Mouse (Mus musculus) neural tube, embryonic 11.5 days (tissue): Measurements from ENCODE around the gene Snx10. TPM values are rescaled to one million over a fixed set of nuclear protein-coding genes. Genes with fewer than 3 reads are reported as not detected.

Source experiments
- ATAC-seq: fragments of 200-750 bp; cut with Nextera tagmentation; 2 replicates; pipeline ENCODE4 v1.8.0; 2017; ENCODE audit warnings: moderate number of reproducible peaks, mild to moderate bottlenecking, moderate TSS enrichment, moderate library complexity; ENCODE audit not compliant: insufficient read depth, low FRiP score, low TSS enrichment
- DNase-seq: peaks from one replicate; pipeline ENCODE4 v3.0.0-alpha.2; 2015; ENCODE audit warnings: low spot score
- H3K27ac ChIP-seq: fragments of 300-500 bp; sonication (generic); 2 replicates; pipeline ENCODE4 v1.5.1; 2014; ENCODE audit warnings: low read depth, mild to moderate bottlenecking, low read length
- H3K27me3 ChIP-seq: fragments of 300-500 bp; sonication (generic); 2 replicates; pipeline ENCODE4 v1.6.1; 2014; ENCODE audit warnings: mild to moderate bottlenecking, low read length, mixed read lengths; ENCODE audit not compliant: control insufficient read depth, insufficient read depth
- H3K36me3 ChIP-seq: fragments of 300-500 bp; sonication (generic); 2 replicates; pipeline ENCODE4 v1.6.1; 2014; ENCODE audit warnings: mild to moderate bottlenecking, low read length, moderate library complexity, mixed read lengths; ENCODE audit not compliant: control insufficient read depth, insufficient read depth
- H3K4me1 ChIP-seq: fragments of 300-500 bp; sonication (generic); 2 replicates; pipeline ENCODE4 v1.6.1; 2014; ENCODE audit warnings: low read length, mixed read lengths; ENCODE audit not compliant: control insufficient read depth, insufficient read depth
- H3K4me2 ChIP-seq: fragments of 300-500 bp; sonication (generic); 2 replicates; pipeline ENCODE4 v1.6.1; 2014; ENCODE audit warnings: low read depth, mild to moderate bottlenecking, moderate library complexity
- H3K4me3 ChIP-seq: fragments of 300-500 bp; sonication (generic); 2 replicates; pipeline ENCODE4 v1.5.1; 2014; ENCODE audit warnings: low read depth, low read length
- H3K9ac ChIP-seq: fragments of 300-500 bp; sonication (generic); 2 replicates; pipeline ENCODE4 v1.6.1; 2014; ENCODE audit warnings: mild to moderate bottlenecking, low read length
- H3K9me3 ChIP-seq: fragments of 300-500 bp; sonication (generic); 2 replicates; pipeline ENCODE4 v1.6.1; 2016; ENCODE audit warnings: low read length; ENCODE audit not compliant: control insufficient read depth
- WGBS: fragments of 180-500 bp; shearing (Covaris S2); extraction: QIAGEN DNeasy Blood & Tissue Kit; methylation state at CpG from one replicate; pipeline ENCODE4 v1.1.7; 2014; 5-methylcytosine and 5-hydroxymethylcytosine counted together
- microRNA-seq: library from miRNA; unstranded; fragments of <30 nt; microRNA quantifications from one replicate; pipeline ENCODE4, GENCODE M21; 2016
- polyA plus RNA-seq: library from polyadenylated mRNA; unstranded; fragments of >200 nt; fragmentation: Nextera tagmentation; extraction: Ambion mirVana; gene quantifications from 2 replicates; pipeline ENCODE4 v1.2.1, GENCODE M21; 2014

Snx10 gene
- polyA plus RNA-seq, 1 experiment from 2014 or later = 40.0 TPM

DNA sequence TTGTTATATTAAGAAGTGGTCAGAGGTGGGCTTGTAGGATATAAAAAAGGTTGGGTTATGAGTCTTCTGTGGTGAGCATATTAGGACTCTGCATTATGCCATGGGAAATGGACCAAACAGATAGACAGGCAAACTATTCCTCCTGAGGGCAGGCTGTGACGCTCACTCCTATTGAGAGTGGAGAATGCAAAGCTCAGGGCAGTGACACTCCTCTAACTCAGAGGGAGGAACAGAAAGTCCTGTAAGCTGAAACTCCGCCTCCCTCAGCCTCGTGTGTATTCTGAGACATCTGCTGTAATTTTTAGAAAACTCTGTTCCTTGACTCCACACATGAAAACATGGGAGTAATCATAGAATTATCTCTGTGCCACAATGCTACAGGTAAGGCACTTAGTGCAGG is 106.0 kb downstream of the Snx10 start:
- no peaks in the 10 kb centered on the region for H3K36me3 ChIP-seq
- no peaks in the 10 kb centered on the region for H3K27me3 ChIP-seq
- WGBS = 62% methylated on average over 3 of the region's 3 CpGs
- H3K4me3 ChIP-seq = no peak overlapping the region
- no peak overlapping the region for H3K27ac ChIP-seq
- H3K9ac ChIP-seq = no peak overlapping the region
- no peak for DNase-seq
- H3K4me1 ChIP-seq = no peaks in the 10 kb centered on the region
- no peak for ATAC-seq
- H3K9me3 ChIP-seq = no peaks in the 10 kb centered on the region
- H3K4me2 ChIP-seq = no peak overlapping the region

GRCm38 (mm10) chr6:51630184-51630583 is 106.5 kb downstream of the Snx10 start:
- ATAC-seq = no peak
- DNase-seq = no peak
- no peaks in the 10 kb centered on the region for H3K9me3 ChIP-seq
- WGBS = 73% methylated on average over 2 of the region's 2 CpGs
- H3K36me3 ChIP-seq = no peaks in the 10 kb centered on the region
- no peaks in the 10 kb centered on the region for H3K27me3 ChIP-seq
- H3K9ac ChIP-seq = no peak overlapping the region
- H3K4me1 ChIP-seq = no peaks in the 10 kb centered on the region
- H3K27ac ChIP-seq = no peak overlapping the region
- H3K4me3 ChIP-seq = no peak overlapping the region
- H3K4me2 ChIP-seq = no peak overlapping the region

- no peak overlapping the region for H3K9ac ChIP-seq
- no peaks in the 10 kb centered on the region for H3K9me3 ChIP-seq
- no peak overlapping the region for H3K4me3 ChIP-seq
- 75% methylated on average over 4 of the region's 4 CpGs for WGBS
- no peak for DNase-seq
- H3K4me2 ChIP-seq = no peak overlapping the region
- no peak overlapping the region for H3K27ac ChIP-seq
- H3K36me3 ChIP-seq = no peaks in the 10 kb centered on the region
- no peaks in the 10 kb centered on the region for H3K4me1 ChIP-seq
- ATAC-seq = no peak
- H3K27me3 ChIP-seq = no peaks in the 10 kb centered on the region
Measured at GRCm38 (mm10) chr6:51632928-51633662, 109.4 kb downstream of the Snx10 start.

GRCm38 (mm10) chr6:51633663-51634362 is 110.1 kb downstream of the Snx10 start:
- ATAC-seq (no peak), DNase-seq (no peak)
- H3K4me2 ChIP-seq = no peak overlapping the region
- H3K36me3 ChIP-seq = no peaks in the 10 kb centered on the region
- H3K27ac ChIP-seq = no peak overlapping the region
- no peaks in the 10 kb centered on the region for H3K9me3 ChIP-seq
- no peaks in the 10 kb centered on the region for H3K27me3 ChIP-seq
- H3K4me3 ChIP-seq = no peak overlapping the region
- no peaks in the 10 kb centered on the region for H3K4me1 ChIP-seq
- WGBS = 62% methylated on average over 8 of the region's 8 CpGs
- no peak overlapping the region for H3K9ac ChIP-seq

GRCm38 (mm10) chr6:51636019-51636568 is 112.4 kb downstream of the Snx10 start:
- no peak overlapping the region for H3K9ac ChIP-seq
- no peak overlapping the region for H3K27ac ChIP-seq
- WGBS = 73% methylated on average over 11 of the region's 11 CpGs
- no peak overlapping the region for H3K4me2 ChIP-seq
- H3K4me3 ChIP-seq = no peak overlapping the region
- H3K27me3 ChIP-seq = no peaks in the 10 kb centered on the region
- no peaks in the 10 kb centered on the region for H3K36me3 ChIP-seq
- H3K9me3 ChIP-seq = no peaks in the 10 kb centered on the region
- no peaks in the 10 kb centered on the region for H3K4me1 ChIP-seq
- ATAC-seq = no peak
- DNase-seq = no peak

Small RNA genes within 50 kb of the gene (microRNA-seq; reads per million reads assigned to microRNA genes)
- not detected for gene Gm22914

Other genes with a start within 250 kb of the Snx10 start
- 0.44 and 1.7 TPM in 2 replicates for gene Nfe2l3, start 91.2 kb upstream of the Snx10 start, polyA plus RNA-seq
- 1,446 and 1,608 TPM in 2 replicates for gene Hnrnpa2b1, start 54.0 kb upstream of the Snx10 start, polyA plus RNA-seq
- gene Cbx3, start 53.5 kb upstream of the Snx10 start, polyA plus RNA-seq = 619 and 648 TPM in 2 replicates